Mouse (Mus musculus) layer of hippocampus, adult 8-10 months (tissue): Measurements from ENCODE around the gene Emid1. TPM values are rescaled to one million over a fixed set of nuclear protein-coding genes. Genes with fewer than 3 reads are reported as not detected.

Experiments used
- DNase-seq, 2 experiments: peaks; one replicate each; pipeline ENCODE4 v3.0.0; 2022; ENCODE audit warnings: low spot score in 2 of 2
- total RNA-seq, 4 experiments: library from RNA; stranded (reverse); gene quantifications; 2 replicates each; pipeline ENCODE4 v1.2.4; 2022

The Emid1 gene
- total RNA-seq, 4 experiments from 2014 or later = 3.7 to 6.5 (median 5.2) TPM

DNA sequence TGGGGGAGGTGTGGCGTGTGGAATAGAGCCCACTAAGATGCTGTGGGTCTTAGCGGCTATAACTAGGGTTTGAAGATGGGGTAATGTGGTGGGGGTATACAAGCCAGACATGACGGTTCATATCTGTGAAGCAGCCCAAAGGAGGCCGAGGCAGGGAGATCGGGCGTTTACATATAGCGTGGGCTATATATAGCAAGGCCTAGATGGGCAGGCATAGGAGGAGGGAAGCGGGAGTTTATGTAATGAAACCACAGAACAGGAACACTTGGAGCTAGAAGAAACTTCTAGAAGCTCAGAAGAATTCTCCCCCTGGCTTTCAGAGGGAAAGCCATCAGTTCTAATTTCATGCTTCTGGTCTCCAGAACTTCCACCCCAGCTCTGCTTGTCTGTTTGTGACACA, 11.4 kb upstream of the Emid1 start:
- no peak for DNase-seq

DNA sequence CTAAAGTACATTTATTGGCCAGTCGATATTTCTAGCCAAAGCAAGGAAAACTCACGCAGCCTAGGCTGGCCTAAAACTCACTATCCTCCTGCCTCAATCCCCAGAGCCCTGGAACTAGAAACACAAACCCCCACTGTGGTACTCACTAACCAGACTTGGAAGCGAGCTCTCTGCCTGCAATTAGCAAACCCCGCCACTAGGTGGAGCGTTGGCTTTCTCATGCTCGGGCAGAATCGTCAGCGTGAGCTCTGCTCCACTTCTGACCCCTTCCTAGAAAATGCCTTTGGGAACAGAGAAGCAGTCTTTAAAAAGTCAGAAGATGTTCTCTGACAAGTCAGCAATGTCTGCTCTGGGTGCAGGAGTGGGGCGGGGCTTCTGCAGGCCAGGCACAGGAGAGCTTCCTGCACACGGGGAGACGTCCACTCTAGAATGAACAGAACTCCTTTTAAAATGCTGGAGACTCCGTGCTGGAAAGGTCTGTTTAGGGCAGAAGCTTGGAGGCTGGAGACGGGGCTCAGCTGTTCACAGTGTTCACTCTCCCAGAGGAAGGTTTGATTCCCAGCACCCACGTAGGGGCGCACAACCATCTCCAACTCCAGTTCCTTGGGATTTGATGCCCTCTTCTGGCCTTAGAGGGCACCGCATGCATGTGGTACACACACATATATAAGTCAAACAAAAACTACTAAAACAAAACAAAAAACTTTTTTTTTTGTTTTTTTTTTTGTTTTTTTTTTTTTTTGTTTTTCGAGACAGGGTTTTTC, 8.8 kb upstream of the Emid1 start:
- peak in 1 of 2 experiments; percentile 32 for DNase-seq

DNA sequence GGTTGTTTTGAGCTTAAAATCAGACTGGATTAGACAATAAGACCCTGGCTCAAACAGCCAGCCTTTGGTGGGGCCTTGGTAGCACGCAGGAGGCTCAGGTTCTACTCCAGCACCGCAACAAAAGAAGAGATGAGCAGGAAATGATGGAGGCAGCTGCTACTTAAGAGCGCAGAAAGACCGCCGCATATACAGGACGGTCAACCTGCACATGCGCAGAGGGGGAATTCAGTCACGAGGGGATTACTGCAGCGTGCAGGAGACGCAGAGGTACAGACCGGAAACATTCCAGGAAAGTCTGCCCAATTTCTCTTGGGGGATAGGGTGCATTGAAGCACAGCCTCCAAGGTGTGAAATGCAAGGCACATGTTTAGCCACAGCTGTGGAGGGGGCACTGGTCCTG, 6.0 kb upstream of the Emid1 start:
- no peak for DNase-seq

DNA sequence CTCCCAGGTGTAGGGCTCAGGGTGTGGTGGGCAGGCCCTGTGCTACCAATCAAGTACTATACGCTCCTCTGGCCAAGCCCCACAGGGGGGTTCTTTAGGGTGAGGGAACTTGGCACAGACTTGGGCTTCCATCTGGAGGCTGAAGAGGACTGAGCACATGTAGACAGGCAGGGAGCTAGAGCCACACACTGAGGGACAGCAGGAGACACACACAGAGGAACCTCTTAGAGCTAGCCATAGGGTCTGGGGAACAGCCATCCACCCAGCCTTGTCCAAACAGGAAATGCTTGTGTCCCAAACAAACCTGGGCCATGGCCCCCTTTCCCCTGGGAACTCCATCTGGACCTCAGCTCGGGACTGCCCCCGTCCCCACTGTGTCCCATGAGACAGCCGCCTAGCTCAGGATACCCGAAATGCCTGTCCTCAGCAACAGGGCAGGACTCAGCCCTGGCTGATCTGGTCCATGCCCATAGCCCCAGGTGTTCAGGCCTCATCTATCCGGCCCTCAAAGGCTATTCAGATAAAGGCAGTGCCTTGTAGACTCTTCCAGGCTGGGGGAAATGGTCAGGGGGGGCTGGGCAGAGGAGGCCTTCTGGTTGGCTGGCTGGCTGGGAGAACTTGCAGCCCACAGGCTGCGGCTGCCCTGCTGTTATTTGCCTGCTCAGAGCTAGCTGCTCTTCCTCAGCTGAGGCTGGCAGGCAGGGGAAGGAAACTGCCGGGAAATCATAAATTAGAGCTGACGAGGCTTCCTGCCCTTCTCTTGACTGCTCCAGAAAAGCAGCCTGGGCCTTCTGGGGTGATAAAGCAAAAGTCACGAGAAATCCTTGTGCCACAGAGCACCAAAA, 3.1 kb upstream of the Emid1 start:
- no peak for DNase-seq

DNA sequence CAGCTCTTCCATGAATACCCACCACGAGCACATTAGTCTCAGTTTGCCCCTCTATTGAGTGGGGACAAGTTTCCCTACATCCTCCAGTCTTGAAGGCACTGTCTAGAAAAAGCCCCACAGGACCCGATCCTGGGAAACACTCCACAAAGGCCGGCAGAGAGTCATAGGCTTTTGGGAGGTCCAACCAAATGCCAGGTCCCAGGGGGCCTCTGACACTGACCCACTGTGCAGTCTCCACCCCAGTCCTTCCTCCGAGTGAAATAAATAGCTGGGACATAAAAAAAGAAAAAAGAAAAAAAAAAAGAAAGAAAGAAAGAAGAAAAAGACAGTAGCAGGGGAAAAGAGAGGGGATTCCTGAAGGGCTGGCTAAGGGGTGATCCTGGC, 818 bp downstream of the Emid1 start:
- DNase-seq = no peak

DNA sequence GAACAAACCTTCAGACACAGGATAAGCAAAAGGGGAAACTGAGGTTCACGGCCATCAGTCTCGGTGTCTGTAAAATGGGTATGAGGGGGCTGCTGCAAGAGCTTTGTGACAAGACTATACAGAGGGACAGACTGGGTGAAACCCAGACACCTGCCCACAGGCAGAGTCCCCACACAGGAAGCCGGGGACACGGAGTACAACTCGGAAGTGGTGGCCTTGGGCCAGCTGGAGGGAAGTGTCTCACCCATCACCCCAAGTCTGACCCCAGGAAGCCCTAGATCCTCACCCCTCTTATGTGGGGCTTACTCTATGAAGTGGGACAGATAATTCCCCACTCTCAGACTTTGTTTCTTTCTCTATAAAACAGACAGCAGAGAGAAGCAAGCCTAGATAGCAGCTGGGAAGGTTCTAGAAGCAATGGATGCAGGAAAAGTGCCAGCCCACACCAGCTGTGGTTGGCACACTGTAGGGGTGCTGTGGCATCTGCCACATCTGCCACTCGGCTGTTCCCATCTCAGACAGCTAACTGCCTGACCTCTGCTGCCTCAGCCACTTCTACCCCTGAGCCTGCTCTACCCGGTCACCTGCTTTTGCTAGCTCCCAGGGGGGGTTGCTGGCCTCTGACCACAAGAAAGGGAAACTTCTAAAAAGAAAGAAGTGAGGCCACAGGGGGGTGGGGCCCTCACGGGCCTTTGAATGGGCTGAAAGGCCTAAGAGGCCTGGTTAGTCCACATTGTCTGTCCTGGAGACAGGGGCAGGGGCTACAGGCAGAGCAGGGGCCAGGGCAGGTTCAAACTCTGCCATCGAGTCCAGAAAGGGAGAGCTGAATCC, 1.4 kb downstream of the Emid1 start:
- no peak for DNase-seq

DNA sequence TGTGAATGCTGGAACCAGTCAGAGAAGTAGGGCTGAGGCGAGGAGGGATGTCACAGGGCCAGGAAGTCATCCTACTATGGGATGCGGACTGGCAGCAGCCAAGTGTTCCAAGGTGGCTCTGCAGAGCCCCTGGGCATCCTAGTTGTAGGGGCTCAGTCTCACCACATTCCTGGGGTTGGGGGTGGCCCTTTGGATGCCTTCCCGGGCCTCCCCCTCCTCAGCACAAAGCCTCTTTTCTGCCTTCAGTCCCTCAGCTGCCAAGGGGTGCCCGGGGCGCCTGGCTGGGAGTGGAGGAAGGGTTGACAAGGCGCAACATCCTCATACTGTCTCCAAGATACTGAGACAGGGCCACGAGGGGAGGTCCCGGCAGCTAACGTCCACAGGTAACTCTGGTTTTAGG, 2.1 kb downstream of the Emid1 start:
- no peak for DNase-seq

DNA sequence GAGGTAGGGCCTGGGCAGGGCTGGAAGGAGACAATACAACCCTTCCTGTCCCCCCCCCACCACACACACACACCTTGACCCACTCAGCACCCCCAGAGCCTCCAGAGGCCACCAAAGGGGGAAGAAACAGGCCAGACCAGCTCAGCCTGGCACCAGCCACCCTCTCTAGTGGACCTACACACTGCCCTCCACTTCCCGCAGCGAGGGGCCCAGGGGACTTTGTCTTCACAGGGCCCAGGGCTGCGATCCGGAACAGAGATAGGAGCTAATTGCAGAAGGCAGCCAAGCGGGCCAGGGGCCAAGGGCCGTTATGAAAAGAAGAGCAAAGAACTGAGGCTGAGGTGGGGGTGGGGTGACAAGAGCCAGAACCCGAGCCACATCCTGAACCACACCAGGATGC, 2.8 kb downstream of the Emid1 start:
- no peak for DNase-seq

DNA sequence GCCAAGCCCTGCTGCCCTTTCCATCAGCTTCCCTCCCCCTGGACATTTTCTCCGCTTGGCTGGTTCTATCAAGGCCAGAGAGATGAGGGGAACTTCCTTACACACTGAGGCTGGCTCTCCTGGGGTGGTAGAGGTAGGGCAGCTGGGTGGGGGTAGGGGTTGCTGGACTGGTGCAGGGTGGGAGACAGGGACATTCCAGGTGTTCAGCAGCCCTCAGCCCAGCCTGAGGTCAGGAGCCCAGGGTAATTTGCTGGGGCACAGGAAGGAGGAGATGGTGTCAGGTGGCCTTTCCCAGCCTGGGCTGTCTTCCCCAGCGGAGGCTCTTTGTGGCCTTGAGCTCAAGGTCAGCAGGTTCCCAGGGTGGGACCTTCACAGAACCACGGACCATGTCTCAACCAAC, 6.5 kb downstream of the Emid1 start:
- DNase-seq = no peak

DNA sequence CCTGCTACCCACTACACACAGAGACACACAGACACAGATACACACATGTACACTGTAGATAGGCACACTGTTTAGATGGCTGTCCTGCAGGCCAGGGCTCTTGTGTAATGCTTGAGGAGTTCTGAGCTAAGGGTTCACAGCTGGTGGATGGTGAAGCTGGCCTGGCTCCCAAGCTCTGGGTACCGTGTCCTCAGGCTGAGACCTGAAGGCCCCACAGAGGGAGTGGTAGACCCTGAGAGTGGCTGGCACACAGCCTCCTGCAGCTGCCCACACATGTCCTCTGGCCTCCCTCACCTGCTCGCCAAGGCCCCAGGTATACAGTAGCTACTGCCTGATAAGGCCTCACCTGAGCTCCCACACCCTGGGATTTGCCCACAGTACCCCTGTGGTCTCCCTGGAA, 10.1 kb downstream of the Emid1 start:
- no peak for DNase-seq

DNA sequence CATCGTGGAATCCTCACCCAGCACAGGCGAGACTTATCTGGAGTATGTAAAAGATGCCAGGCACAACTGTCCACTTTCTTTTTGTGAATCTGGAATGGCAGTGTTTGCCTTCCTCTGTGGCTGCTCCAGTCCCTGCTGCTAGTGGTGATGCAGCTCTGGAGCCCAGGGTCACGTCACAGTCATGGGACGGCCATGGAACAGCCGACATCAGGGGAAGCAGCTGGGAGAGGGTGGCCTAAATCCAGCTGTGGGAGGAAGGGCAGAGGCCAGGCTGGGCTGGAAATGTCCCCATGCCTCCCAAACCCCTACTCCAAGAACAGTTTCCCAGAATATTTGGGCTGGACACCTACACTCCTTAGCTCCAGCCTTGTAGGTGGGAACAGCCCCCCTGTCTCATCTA, 10.8 kb downstream of the Emid1 start:
- DNase-seq = no peak

DNA sequence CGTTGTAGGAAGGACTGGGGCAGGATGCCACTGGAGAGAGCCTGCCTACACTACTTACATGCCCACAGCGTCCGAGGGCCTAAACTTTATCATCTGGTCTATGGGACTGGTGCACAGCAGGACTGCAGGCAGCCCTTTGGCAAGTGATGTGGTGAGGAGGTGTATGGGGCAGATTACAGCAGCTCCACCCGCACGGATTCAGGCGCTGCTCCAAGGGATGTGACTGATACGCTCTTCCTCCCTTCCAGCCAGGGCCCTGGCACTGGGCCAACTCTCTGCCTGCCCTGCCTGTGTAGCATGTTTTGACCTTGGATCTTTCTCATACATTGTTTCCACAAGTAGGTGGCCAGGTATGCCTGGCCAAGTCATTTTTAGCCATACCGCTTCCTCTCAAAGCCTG, 11.4 kb downstream of the Emid1 start:
- peak in 1 of 2 experiments; percentile 21 for DNase-seq

DNA sequence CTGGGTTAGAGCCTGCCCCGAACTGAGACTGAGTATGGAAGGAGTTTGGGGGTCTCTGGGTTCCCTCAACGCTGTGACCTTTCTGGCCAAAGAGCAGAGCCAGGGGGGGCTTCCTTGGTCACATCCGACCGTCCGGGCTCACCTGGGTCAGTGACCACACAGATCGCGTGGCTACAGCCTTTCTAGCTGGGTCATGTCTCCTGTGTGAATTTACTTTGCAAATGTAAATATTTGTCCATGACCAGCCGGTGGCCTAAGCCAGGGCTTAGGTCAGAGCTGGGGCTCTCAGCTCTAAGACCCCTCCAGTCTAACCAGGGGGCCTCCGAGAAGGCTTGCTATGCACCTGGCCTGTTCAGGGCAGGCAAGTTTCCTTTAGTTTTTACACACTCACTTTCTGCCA, 12.7 kb downstream of the Emid1 start:
- DNase-seq = no peak

DNA sequence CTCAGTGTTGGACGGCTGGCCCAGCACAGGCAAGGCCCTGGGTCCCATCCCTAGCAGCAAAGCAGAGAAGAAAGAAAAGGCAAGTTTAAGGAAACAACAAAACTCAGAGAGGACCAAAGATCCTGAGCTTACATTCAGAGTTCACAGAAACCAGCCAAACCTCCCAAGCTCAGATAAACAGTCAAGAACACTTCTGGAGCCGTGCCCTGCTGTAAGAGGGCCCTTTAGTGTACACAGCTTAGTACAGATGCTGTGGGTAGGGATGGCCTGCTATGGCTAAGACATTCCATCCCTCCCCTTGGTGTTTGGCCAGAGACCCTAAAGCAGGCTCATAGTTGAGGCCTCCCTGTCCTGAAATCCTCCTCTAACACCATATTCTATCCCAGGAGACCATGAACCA, 13.4 kb downstream of the Emid1 start:
- no peak for DNase-seq

DNA sequence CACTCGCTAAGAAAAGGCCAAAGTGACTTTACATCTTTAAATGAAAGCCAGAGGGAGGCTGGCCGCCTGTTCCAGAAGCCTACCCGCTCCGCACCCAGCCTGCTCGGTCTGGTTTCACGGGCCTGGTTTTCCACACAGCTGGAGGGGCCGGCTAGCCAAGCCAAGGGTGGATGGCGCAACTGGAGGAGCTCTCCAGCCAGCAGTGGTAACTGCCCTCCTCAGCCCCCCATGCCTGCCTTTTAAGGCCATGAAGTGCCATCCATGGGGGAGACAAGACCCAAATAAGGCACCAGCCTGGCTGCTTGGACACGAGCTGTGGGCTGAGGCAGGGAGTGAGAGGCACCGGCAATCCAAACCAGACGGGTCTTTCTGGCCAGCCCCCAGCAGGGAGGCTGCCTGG, 16.1 kb downstream of the Emid1 start:
- no peak for DNase-seq

DNA sequence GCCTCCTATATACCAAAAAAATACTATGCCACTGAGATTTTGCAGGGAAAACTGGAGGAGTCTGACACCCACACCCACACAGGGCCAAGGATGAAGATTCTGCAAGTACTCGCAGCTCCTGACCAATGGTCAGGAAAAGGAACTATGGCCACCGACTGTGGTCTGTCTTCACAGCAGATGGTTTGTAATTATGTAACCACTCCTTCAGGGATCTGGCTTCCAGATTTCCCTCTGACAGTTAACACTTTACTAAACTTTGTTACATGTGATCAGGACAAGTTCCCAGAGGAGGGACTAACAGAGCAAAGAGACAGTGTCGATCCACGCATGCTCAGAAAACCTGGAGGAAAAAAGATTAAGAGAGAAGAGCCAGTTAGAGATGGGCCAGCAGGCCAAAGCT, 19.3 kb downstream of the Emid1 start:
- DNase-seq = no peak

DNA sequence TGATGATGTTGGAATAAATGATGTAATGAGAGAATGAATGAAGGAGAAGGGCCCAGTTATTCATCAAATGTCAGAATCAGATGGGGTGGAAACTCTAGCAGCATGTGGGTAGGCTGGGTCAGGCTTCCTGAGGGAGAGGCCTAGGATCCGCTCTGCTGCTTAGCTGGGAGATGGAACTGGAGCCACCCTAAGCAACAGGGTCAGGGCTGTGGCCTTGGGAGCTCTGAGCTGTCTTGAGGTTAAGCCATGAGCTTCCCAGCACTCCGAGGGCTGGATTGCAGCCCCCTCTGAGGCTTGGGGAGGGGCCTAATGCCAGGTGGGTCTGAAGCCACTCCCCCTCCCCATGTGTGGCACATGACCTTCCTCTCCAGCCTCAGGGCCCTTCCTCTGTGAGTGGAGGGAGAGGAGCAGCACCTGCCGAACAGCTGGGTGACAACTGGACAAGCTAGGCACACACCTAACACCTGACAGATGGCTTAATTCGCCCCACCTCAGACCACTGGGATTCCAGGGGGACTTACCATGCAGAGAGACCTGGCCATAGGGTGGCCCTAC, 21.9 kb downstream of the Emid1 start:
- no peak for DNase-seq

DNA sequence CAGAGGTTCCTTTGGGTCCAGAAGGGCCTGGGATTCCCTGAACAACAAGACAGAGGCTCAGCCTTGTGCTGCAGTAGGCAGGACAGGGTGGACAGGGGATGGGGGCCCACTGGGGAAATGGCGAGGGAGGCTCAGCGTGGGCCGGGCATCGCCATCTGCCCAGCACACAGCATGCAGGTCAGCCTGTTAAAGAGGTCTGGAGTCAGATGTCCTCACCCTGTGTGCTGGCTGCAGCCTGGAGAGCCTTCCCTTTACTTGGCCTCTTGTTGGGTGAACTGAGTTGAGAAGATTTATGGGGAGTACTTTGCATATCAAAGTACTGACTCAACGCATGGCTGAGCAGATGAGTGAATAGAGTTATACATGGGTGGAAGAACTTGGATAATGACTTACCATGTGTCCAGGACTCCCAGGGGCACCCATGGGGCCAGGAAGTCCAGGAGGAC, 23.0 kb downstream of the Emid1 start:
- no peak for DNase-seq

DNA sequence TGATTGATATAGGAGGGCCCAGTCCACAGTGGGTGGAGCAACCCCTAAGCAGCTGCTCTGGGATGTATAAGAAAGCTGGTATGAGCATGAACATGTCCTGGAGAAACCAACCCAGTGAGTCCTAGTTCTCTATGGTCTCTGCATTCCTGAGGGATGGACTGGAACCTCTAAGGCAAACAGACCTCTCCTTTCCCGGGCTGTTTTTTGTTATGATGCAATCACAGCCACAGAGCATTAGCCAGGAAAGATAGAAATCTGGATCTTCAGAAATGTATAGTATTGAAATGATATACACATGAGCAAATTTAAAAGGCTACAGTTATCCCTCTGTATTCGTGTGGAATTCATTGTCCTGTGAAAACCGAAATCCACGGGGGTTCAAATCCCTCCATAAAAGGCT, 26.3 kb downstream of the Emid1 start:
- DNase-seq = no peak

DNA sequence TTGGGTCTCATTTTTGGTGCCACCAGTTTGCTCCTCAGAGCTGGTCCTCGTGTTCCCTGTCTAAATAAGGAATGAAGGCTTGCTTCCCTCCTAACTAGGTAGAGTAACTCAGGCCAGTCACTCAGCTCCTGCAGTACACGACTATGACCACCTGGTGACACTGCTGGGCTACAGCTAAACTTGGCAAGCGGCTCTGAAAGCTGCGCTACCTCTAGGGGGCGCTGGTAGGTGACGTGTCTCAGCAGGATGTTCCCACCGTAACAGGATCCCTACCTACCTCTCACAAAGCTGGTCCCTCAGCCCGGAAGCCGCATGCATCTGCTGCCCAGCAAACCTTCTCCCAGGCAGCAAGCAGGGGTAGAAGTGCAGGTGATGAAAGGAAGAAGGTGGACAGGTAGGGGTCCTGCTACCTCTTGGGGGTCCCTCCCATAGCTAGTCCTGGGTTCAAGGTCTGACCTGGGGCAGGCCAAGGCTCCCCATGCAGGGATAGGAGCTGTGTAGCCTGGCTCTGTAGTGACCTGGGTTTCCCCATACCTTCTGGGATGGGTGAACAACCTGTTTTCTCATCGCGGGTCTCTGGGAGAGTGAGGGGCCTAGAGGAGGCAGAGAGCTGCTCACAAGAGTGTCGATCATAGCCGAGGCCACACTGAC, 37.0 kb downstream of the Emid1 start:
- DNase-seq = peak; percentile 72 to 90

DNA sequence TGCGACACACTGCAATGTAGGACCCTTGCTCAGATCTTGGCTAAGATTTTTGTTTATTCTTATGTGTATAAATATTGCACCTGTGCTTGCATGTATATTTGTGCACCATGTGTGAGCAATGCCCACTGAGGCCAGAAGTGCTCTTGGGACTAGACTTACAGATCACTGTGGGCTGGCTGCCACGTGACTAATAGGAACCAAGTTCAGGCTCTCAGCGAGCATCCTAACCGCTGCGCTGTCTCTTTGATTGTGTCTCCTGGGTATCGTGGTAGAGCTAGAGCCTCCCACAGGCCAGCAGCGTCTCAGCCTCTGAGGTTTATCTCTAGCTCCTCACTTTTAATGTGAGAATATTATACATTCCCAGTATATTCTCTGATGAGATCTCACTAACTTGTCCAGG, 38.4 kb downstream of the Emid1 start:
- no peak for DNase-seq
